Mouse (Mus musculus) liver, postnatal 0 days (tissue): ENCODE data around the gene Arhgef17. TPM values are rescaled to one million over a fixed set of nuclear protein-coding genes. Genes with fewer than 3 reads are reported as not detected.
A peak's percentile ranks its signal among the peaks of the same experiment; 100 is the strongest.

Experiments used
- ATAC-seq: fragments of 200-750 bp; cut with Nextera tagmentation; 2 replicates; pipeline ENCODE4 v1.8.0; 2017; ENCODE audit warnings: mild to moderate bottlenecking, moderate library complexity
- DNase-seq: peaks from one replicate; pipeline ENCODE4 v3.0.0-alpha.2; 2016
- H3K27ac ChIP-seq: fragments of 300-500 bp; sonication (generic); 2 replicates; pipeline ENCODE4 v1.5.1; 2014; ENCODE audit warnings: antibody characterized with exemption, moderate library complexity, mild to moderate bottlenecking, low read depth
- H3K27me3 ChIP-seq: fragments of 300-500 bp; sonication (generic); 2 replicates; pipeline ENCODE4 v1.6.1; 2014; ENCODE audit warnings: low read length, control low read depth, mixed read lengths; ENCODE audit not compliant: insufficient read depth
- H3K36me3 ChIP-seq: fragments of 300-500 bp; sonication (generic); replicated peaks from 2 replicates; pipeline ENCODE4 v1.6.1; 2014; ENCODE audit warnings: mild to moderate bottlenecking, control low read depth, low read length, moderate library complexity, mixed read lengths; ENCODE audit not compliant: insufficient read depth
- H3K4me1 ChIP-seq: fragments of 300-500 bp; sonication (generic); 2 replicates; pipeline ENCODE4 v1.6.1; 2014; ENCODE audit warnings: antibody characterized with exemption, mild to moderate bottlenecking, control low read depth; ENCODE audit not compliant: insufficient read depth
- H3K4me2 ChIP-seq: fragments of 300-500 bp; sonication (generic); 2 replicates; pipeline ENCODE4 v1.6.1; 2014; ENCODE audit warnings: low read depth, mild to moderate bottlenecking, low read length, moderate library complexity, mixed read lengths
- H3K4me3 ChIP-seq: fragments of 300-500 bp; sonication (generic); 2 replicates; pipeline ENCODE4 v1.5.1; 2014; ENCODE audit warnings: low read depth, low read length
- H3K9ac ChIP-seq: fragments of 300-500 bp; sonication (generic); replicated peaks from 2 replicates; pipeline ENCODE4 v1.6.1; 2014; ENCODE audit warnings: mild to moderate bottlenecking, moderate library complexity
- H3K9me3 ChIP-seq: fragments of 300-500 bp; sonication (generic); 2 replicates; pipeline ENCODE4 v1.6.1; 2016; ENCODE audit warnings: mild to moderate bottlenecking, control low read depth, low read length, mixed read lengths
- CTCF ChIP-seq: sonication (generic); IDR thresholded peaks from 2 replicates; pipeline ENCODE4 v1.5.1; 2016; ENCODE audit warnings: antibody characterized with exemption, low read depth
- EP300 ChIP-seq: IDR thresholded peaks from 2 replicates; pipeline ENCODE4 v1.6.1; 2016; ENCODE audit warnings: antibody characterized with exemption, low read depth, mild to moderate bottlenecking
- WGBS: fragments of 180-500 bp; shearing (Covaris S2); extraction: QIAGEN DNeasy Blood & Tissue Kit; methylation state at CpG from one replicate; pipeline ENCODE4 v1.1.7; 2014; ENCODE audit not compliant: insufficient replicate concordance; 5-methylcytosine and 5-hydroxymethylcytosine counted together
- polyA plus RNA-seq: library from polyadenylated mRNA; unstranded; fragments of >200 nt; fragmentation: Nextera tagmentation; extraction: Ambion mirVana; gene quantifications from 2 replicates; pipeline ENCODE4 v1.2.1, GENCODE M21; 2015

The Arhgef17 gene
- polyA plus RNA-seq, 1 experiment from 2014 or later: 0.35 TPM

DNA sequence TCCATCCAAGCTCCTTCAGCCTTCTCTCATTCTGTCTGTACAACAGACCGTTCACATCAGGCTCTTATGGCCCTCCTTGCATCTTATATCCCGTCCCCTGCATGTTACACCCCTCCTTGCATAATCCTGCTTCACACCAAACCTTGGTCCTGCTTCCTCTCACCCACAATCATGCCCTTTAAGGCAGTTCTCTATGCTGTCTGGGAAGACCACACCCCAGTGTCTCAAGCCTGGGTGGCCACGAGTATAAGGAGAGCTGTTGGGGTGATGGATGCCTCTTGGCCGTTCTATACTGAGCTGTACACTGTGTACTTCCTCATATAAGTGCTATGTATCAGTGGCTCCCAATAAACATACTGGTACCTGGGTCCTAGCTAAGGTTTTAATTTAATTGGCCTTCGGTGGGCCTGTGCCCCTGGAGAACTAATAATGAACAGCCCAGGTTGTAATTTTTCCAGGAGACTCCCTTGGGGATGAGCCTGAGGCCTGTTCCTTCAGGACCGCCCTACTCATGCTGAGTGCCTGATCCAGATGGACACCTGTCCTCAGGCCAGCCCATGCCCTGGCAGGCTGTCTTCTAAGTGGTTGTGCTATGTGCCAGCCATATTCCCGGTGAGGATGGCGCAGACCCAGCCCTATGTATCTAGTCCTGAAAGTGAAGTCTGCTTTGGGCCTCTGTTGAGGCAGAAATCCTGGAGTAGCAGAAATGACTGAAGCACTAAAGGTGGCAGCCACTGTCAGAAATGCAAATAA, 61.9 kb downstream of the Arhgef17 start:
- Histone ChIP-seq H3K4me3 (no peak overlapping the region), H3K9ac (no peak overlapping the region), H3K27me3 (no peaks in the 10 kb centered on the region), H3K4me2 (no peak overlapping the region), H3K9me3 (no peaks in the 10 kb centered on the region), H3K27ac (peak overlapping the region; percentile 16; the same call in 1 of the 2 replicates), H3K36me3 (no peaks in the 10 kb centered on the region), H3K4me1 (peaks cover 32% of the 10 kb centered on the region)
- no peak for TF ChIP-seq EP300
- no peak for TF ChIP-seq CTCF
- ATAC-seq (no peak), DNase-seq (no peak)
- WGBS: 71% methylated on average over 8 of the region's 8 CpGs

DNA sequence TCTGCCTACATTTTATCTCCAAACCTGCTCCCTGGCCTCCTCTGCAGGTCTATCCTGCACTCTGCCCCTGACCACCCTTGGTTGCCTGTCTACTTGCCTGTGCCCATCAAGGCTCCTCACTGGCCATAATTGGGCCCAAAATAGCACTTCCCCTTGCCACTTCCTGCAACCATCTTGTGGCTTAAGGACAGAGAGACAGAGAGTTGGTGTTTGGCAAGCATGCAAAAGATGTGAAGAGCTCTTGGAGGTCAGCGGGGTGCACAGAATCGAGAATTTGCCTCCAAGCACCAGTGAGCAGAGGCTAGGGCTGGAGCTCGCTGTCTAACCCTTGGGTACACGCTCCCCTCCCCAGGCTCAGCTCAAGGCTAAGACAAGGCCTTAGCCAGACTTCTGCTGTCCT, 63.4 kb downstream of the Arhgef17 start:
- Histone ChIP-seq H3K36me3 (no peaks in the 10 kb centered on the region), H3K4me3 (no peak overlapping the region), H3K4me1 (peaks cover 30% of the 10 kb centered on the region), H3K9me3 (no peaks in the 10 kb centered on the region), H3K9ac (no peak overlapping the region), H3K4me2 (no peak overlapping the region), H3K27ac (peak overlapping the region; percentile 86), H3K27me3 (no peaks in the 10 kb centered on the region)
- WGBS: 46% methylated on average over 4 of the region's 4 CpGs
- DNase-seq: no peak
- TF ChIP-seq CTCF (no peak), EP300 (no peak)
- ATAC-seq: no peak

DNA sequence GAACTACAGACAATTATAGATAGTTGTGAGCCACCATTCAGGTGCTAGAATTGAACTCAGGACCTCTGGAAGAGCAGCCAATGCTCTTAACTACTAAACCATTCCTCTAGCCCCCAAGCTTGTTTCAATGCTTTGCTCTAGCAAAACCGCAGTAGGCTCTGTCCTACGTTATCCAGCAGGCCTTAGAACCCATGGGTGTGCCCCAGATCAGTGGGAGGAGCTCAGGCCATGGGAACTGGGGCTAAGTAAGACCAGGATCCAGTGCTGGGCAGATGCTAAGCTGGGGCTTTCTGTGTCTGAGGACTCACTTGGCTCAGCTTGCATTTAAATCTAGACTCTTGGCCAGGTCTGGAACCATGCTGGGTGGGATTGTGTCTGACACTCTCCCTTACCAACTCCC, 64.3 kb downstream of the Arhgef17 start:
- no peak for TF ChIP-seq EP300
- no peak for TF ChIP-seq CTCF

DNA sequence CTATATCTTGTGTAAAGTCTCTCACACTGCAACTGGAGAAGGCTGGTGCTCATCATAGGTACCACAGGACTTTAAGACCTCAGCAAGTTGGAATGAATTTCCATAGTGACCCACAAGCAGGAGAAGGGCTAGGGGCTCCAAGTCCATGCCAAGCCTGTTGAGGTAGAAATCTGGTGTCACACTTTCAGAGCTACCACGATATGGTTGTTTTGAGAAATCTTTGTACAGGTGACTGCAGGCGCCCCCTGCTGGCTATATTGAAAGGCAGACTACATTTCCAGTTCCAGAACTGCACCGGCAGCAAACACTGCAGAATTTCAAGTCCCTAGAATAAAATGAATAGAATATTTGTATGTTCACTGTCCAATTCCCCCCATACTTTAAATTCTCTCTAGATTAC, 65.2 kb downstream of the Arhgef17 start:
- WGBS: 5% methylated on average over 3 of the region's 3 CpGs
- Histone ChIP-seq H3K4me3 (no peak overlapping the region), H3K9me3 (no peaks in the 10 kb centered on the region), H3K9ac (no peak overlapping the region), H3K36me3 (no peaks in the 10 kb centered on the region), H3K27ac (no peak overlapping the region), H3K4me2 (no peak overlapping the region), H3K4me1 (peaks cover 33% of the 10 kb centered on the region), H3K27me3 (no peaks in the 10 kb centered on the region)
- DNase-seq (peak; percentile 83), ATAC-seq (no peak)
- TF ChIP-seq EP300 (no peak), CTCF (peak; percentile 87)

More for the DNA sequence above, 64.3 kb downstream of the Arhgef17 start:
- no peak overlapping the region for H3K4me3 ChIP-seq
- DNase-seq: no peak
- no peaks in the 10 kb centered on the region for H3K9me3 ChIP-seq
- H3K4me1 ChIP-seq: peaks cover 30% of the 10 kb centered on the region
- ATAC-seq: no peak
- no peak overlapping the region for H3K4me2 ChIP-seq
- H3K9ac ChIP-seq: no peak overlapping the region
- H3K36me3 ChIP-seq: no peaks in the 10 kb centered on the region
- 42% methylated on average over 2 of the region's 2 CpGs for WGBS
- no peaks in the 10 kb centered on the region for H3K27me3 ChIP-seq
- 0 out of 2 replicates have a peak overlapping the region, but pooled peaks have one; percentile 86 for H3K27ac ChIP-seq

DNA sequence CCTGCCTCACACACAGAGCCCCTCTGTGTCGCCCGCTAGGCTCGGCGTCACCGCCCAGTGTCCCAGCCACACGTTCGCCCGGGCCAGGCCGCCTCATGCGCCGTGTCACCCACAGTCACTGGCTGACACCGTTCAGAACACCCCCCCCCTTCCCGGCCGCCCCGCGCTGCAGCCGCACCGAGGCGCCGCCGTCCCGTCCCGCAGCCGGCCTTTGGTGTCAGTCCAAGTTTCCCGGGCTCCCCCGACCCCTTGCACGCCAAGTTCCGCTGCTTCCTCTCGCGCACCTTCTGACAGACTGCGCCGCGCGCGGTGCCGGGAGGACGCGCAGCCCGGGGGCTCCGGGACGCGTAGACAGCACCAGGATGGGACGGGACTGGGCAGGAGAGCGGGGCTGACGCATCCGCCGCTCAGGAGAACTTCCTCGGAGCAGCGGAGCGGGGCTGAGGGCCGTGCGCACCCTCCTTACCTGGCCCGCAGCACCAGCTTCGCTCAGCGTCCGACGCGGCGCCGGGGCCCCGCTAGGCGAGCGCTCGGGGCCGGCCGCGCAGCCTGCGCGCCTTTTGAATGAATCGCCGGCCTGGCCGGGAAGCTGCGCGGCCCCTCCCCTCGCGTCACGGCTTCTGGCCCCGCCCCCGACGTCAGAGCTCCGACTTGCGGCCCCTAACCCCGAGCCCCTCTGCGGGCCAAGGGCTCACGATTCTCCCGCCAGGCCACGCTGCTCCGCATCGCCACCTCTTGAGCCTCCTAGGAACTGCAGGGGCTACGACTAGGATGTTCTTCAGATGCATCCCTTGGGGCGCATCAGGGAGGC, 68.9 kb downstream of the Arhgef17 start, which contains the start of gene Relt:
Gene Relt, minus strand, starts transcription at position 619 of the 811 bp plus-strand sequence.
- WGBS: under 1% methylated on average over 76 of the region's 91 CpGs
- H3K4me3 ChIP-seq: peak within 1 kb of the TSS; percentile 97
- H3K4me2 ChIP-seq: peak within 1 kb of the TSS; percentile 98
- H3K9ac ChIP-seq: peak within 1 kb of the TSS; percentile 90
- H3K27ac ChIP-seq: peak within 1 kb of the TSS; percentile 93
- TF ChIP-seq CTCF: peak; percentile 92
- TF ChIP-seq EP300: no peak
- ATAC-seq (peak; percentile 91), DNase-seq (peak; percentile 98)
- peaks cover 22% of the 10 kb centered on the region for H3K36me3 ChIP-seq
- H3K9me3 ChIP-seq: no peaks in the 10 kb centered on the region
- H3K4me1 ChIP-seq: peaks cover 47% of the 10 kb centered on the region
- H3K27me3 ChIP-seq: no peaks in the 10 kb centered on the region

DNA sequence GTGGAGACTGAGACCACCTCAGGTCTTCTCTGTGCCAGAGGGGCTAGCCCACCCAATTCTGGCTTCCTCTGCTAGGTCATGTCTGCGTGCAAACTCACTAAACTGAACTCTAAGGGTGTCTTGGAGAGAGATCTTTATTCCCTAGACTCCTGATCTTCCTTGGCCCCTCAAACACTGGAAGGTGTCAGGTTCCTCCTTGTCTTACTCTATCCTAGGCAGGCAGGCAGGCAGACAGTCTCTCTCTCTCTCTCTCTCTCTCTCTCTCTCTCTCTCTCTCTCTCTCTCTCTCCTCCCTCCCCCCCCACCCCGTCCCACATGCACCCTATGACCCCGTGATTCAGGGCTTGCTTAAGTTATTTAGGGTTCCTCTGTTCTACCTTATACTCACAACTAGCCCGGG, 69.6 kb downstream of the Arhgef17 start:
- DNase-seq (no peak), ATAC-seq (peak; percentile 12)
- TF ChIP-seq EP300 (no peak), CTCF (no peak)
- Histone ChIP-seq H3K4me1 (peaks cover 47% of the 10 kb centered on the region), H3K27ac (peak overlapping the region; percentile 93), H3K9ac (peak overlapping the region; percentile 90), H3K4me2 (peak overlapping the region; percentile 98), H3K4me3 (peak overlapping the region; percentile 97), H3K36me3 (peaks cover 27% of the 10 kb centered on the region), H3K9me3 (no peaks in the 10 kb centered on the region), H3K27me3 (no peaks in the 10 kb centered on the region)
- 5% methylated on average over 4 of the region's 4 CpGs for WGBS
